Mouse (Mus musculus) ES-Bruce4 (cell line): Measurements from ENCODE around the gene 1700010B08Rik.

Experiments used
- CTCF ChIP-seq: IDR thresholded peaks from one replicate; pipeline ENCODE4 v1.8.1; 2011; ENCODE audit warnings: low read depth, low read length
- POLR2A ChIP-seq: IDR thresholded peaks from one replicate; pipeline ENCODE4 v1.8.1; 2011; ENCODE audit warnings: low read length; ENCODE audit not compliant: insufficient read depth

DNA sequence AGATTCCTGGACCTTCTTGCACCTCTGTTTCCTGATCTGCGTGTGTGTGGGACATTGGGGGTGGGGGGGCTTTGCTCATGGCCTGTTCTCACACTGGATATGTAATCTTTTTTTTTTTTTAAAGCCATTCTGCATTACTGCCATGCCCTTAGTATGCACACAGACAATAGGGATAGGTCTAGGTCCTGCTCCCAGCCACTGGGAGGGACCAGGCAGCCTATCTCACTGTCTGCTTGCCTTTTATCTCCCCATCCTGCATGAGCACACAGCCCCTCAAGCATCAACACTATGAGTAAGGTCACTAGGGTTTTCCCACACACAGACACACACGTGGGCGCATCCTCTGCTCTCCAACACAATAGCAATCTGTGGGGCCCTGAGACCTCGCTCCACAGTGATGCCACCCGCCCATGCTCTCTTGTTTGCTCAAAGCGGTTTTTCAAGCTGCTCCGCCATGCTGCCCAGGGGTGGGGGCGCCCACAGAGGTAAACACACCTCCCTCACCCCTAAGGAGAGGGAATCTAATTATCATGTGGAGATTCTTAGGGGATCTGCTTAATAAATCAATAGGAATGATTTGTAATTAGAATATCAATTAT is 4.5 kb upstream of the 1700010B08Rik start:
- TF ChIP-seq CTCF, result no peak
- no peak for TF ChIP-seq POLR2A
